Mouse (Mus musculus): ENCODE results near the gene Ftl1. TPM values are rescaled to one million over a fixed set of nuclear protein-coding genes. Genes with fewer than 3 reads are reported as not detected.
"Not testable (repeated sequence)": the region's sequence is repeated elsewhere in the genome, so short reads cannot be mapped to it uniquely, and the experiment has no call there.

Gene Ftl1
- polyA plus RNA-seq, 1 experiment from 2014 or later = 3,941 TPM

DNA sequence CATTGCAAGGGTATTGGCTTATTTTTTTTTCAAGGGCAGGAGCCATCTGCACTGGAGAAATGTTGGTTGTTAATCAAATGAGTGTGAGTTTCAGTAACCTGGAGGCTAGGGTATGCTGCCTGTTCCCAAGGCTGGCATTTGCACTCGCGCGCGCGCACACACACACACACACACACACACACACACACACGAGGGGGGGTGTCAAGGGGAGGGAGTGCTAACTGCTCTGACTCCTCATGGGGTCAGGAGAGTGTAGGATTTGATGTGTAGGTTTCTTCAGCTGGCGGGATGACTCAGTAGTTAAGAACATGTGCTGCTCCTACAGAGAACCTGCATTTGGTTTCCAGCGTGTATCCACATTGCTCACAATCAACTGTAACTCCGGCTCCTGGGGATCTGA, 31.1 kb upstream of the Ftl1 start:
- H3K4me1 ChIP-seq (ENCODE audit: control insufficient read depth, insufficient read depth, low read length) = 0 out of 2 replicates have a peak, but pooled peaks cover 17% of the 10 kb centered on the region
- H3K27ac ChIP-seq (ENCODE audit: low read depth, low read length) = no peak overlapping the region
- peaks cover 37% of the 10 kb centered on the region for H3K36me3 ChIP-seq (ENCODE audit: control insufficient read depth, insufficient read depth, low read length)
- 16% methylated on average over 9 of the region's 9 CpGs for WGBS
- no peak overlapping the region for H3K4me2 ChIP-seq (replicated peaks; ENCODE audit: low read depth, low read length)
- no peaks in the 10 kb centered on the region for H3K9me3 ChIP-seq (ENCODE audit: control insufficient read depth, low read length)
- ATAC-seq (ENCODE audit: low FRiP score, low TSS enrichment) = peak; percentile 55
- H3K9ac ChIP-seq (ENCODE audit: low read depth, low read length) = no peak overlapping the region
- H3K4me3 ChIP-seq (ENCODE audit: low read length) = no peak overlapping the region
- no peaks in the 10 kb centered on the region for H3K27me3 ChIP-seq (ENCODE audit: control insufficient read depth, insufficient read depth, low read length)

DNA sequence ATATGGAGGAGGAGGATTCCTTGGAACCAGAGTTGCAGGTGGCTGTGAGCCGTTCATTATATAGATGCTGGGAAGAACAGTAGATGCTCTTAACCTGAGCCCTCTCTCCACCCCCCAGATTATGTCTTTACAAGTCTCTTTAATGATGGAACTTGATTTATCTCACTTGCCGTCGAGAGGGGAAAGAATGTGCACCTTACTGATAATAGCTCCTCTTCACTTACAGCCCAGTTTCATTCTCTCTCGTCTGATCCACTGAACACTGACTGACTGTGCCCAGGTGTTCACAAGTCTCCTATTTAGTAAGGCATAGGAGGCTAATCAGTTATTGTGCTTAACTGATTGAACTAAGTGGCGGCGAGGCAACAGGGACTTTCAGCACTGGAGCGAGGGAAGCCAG, 29.9 kb upstream of the Ftl1 start:
- H3K27ac ChIP-seq (ENCODE audit: low read depth, low read length) = no peak overlapping the region
- WGBS = 62% methylated on average over 7 of the region's 7 CpGs
- no peak overlapping the region for H3K4me3 ChIP-seq (ENCODE audit: low read length)
- no peak overlapping the region for H3K9ac ChIP-seq (ENCODE audit: low read depth, low read length)
- no peak overlapping the region for H3K4me2 ChIP-seq (replicated peaks; ENCODE audit: low read depth, low read length)
- 0 out of 2 replicates have a peak, but pooled peaks cover 17% of the 10 kb centered on the region for H3K4me1 ChIP-seq (ENCODE audit: control insufficient read depth, insufficient read depth, low read length)
- peaks cover 25% of the 10 kb centered on the region for H3K36me3 ChIP-seq (ENCODE audit: control insufficient read depth, insufficient read depth, low read length)
- no peaks in the 10 kb centered on the region for H3K9me3 ChIP-seq (ENCODE audit: control insufficient read depth, low read length)
- no peak for ATAC-seq (ENCODE audit: low FRiP score, low TSS enrichment)
- H3K27me3 ChIP-seq (ENCODE audit: control insufficient read depth, insufficient read depth, low read length) = no peaks in the 10 kb centered on the region

GRCm38 (mm10) chr7:45488293-45489204, 28.9 kb upstream of the Ftl1 start, which contains the start of gene Dhdh:
Dhdh (minus strand) TSS chr7:45488805.
- Histone ChIP-seq H3K4me1 (ENCODE audit: control insufficient read depth, insufficient read depth, low read length) (0 out of 2 replicates have a peak, but pooled peaks cover 17% of the 10 kb centered on the region), H3K9ac (ENCODE audit: low read depth, low read length) (peak within 1 kb of the TSS; percentile 61), H3K27me3 (ENCODE audit: control insufficient read depth, insufficient read depth, low read length) (no peaks in the 10 kb centered on the region), H3K9me3 (ENCODE audit: control insufficient read depth, low read length) (no peaks in the 10 kb centered on the region), H3K4me3 (ENCODE audit: low read length) (peak within 1 kb of the TSS; percentile 39), H3K27ac (ENCODE audit: low read depth, low read length) (peak within 1 kb of the TSS; percentile 59; the same call in 1 of the 2 replicates), H3K4me2 (replicated peaks; ENCODE audit: low read depth, low read length) (peak within 1 kb of the TSS; percentile 72), H3K36me3 (ENCODE audit: control insufficient read depth, insufficient read depth, low read length) (peaks cover 15% of the 10 kb centered on the region; the same call in 1 of the 2 replicates)
- ATAC-seq (ENCODE audit: low FRiP score, low TSS enrichment) = peak; percentile 44
- WGBS = 11% methylated on average over 37 of the region's 38 CpGs

DNA sequence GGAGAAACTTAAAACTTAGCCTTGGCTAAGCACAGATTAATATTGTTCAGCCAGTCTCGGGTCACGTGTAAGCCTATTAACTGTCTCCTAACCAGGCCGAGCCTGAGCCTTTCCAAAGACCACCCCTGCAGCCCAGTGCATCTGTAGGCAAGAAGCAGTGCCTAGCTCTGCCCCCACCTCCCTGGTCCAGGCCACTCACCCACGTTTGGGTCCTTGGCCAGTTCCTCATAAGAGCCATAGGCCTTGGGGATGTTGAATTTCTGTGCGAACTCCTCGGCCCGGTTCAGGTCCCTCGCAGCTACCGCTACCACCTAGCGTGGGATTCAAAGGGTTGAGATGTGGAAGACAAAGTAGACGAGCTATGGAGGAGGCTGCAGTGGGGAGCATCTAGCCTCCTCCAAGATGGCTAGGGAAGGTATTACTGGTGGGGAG, 28.2 kb upstream of the Ftl1 start:
- peak overlapping the region; percentile 59; the same call in 1 of the 2 replicates for H3K27ac ChIP-seq (ENCODE audit: low read depth, low read length)
- 34% methylated on average over 11 of the region's 11 CpGs for WGBS
- peak; percentile 11; the same call in 1 of the 2 replicates for ATAC-seq (ENCODE audit: low FRiP score, low TSS enrichment)
- no peaks in the 10 kb centered on the region for H3K9me3 ChIP-seq (ENCODE audit: control insufficient read depth, low read length)
- H3K27me3 ChIP-seq (ENCODE audit: control insufficient read depth, insufficient read depth, low read length) = no peaks in the 10 kb centered on the region
- H3K4me1 ChIP-seq (ENCODE audit: control insufficient read depth, insufficient read depth, low read length) = 0 out of 2 replicates have a peak, but pooled peaks cover 17% of the 10 kb centered on the region
- H3K4me2 ChIP-seq (replicated peaks; ENCODE audit: low read depth, low read length) = peak overlapping the region; percentile 72
- H3K9ac ChIP-seq (ENCODE audit: low read depth, low read length) = peak overlapping the region; percentile 61; the same call in 1 of the 2 replicates
- peaks cover 8% of the 10 kb centered on the region; the same call in 1 of the 2 replicates for H3K36me3 ChIP-seq (ENCODE audit: control insufficient read depth, insufficient read depth, low read length)
- H3K4me3 ChIP-seq (ENCODE audit: low read length) = peak overlapping the region; percentile 39

DNA sequence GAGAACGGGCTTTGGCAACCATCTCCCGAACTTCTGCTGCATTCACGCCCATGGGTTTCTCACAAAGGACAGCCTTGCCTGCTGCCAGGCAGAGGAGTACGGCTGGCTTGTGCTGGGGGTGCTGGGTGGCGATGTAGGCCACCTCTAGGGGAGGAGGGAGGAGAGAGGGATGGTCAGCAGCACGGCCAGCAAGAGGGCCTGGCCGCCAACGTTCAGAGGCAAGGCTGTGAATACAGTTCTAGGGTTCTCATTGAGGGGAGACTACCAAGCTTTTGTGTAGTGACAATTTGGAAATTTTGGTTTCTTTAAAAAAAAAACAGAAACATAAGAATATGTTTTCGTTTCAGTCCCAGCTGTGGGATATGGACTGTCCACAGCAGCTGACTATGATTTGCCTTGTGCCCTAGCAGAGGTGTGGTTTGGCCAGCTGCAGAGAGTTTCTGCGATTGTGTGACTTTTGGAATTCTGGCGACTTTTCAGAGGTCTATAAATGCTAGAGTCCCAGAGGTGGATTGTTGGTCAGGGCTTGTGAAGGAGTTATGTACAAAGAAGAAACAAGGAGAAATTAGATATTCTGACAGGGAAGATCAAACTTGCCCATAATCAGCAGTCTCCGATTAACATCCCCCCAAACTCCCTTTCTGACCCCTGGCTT, 27.2 kb upstream of the Ftl1 start, which contains the start of gene Gm45808:
Gene Gm45808, minus strand, starts transcription at position 51 of the 655 bp plus-strand sequence.
- no peak for ATAC-seq (ENCODE audit: low FRiP score, low TSS enrichment)
- Histone ChIP-seq H3K4me1 (ENCODE audit: control insufficient read depth, insufficient read depth, low read length) (0 out of 2 replicates have a peak, but pooled peaks cover 17% of the 10 kb centered on the region), H3K27me3 (ENCODE audit: control insufficient read depth, insufficient read depth, low read length) (no peaks in the 10 kb centered on the region), H3K4me2 (replicated peaks; ENCODE audit: low read depth, low read length) (no peak within 1 kb of the TSS), H3K9me3 (ENCODE audit: control insufficient read depth, low read length) (no peaks in the 10 kb centered on the region), H3K9ac (ENCODE audit: low read depth, low read length) (no peak within 1 kb of the TSS), H3K4me3 (ENCODE audit: low read length) (no peak within 1 kb of the TSS), H3K27ac (ENCODE audit: low read depth, low read length) (no peak within 1 kb of the TSS), H3K36me3 (ENCODE audit: control insufficient read depth, insufficient read depth, low read length) (0 out of 2 replicates have a peak, but pooled peaks cover under 1% of the 10 kb centered on the region)
- 85% methylated on average over 12 of the region's 12 CpGs for WGBS

DNA sequence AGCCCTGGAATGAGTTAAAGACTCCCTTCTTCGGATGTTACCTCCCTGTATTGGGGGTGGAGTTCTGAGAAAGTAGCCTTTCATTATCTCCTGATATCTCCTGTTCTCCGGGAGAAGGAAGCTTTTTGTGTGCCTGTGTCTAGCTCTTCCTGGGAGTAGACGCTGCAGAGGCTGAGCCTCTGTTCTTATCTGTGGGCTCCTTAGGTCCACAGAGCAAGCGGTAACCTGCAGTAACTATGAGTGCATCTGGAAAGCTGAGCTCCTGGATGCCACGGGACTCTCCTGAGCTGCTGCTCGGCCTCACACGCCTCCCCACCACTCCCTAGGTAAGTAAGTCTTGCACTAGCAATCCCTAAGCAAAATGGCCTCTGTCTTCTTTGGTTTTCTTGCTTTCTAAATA, 26.5 kb upstream of the Ftl1 start:
- H3K27ac ChIP-seq (ENCODE audit: low read depth, low read length) = no peak overlapping the region
- ATAC-seq (ENCODE audit: low FRiP score, low TSS enrichment) = no peak
- H3K9me3 ChIP-seq (ENCODE audit: control insufficient read depth, low read length) = no peaks in the 10 kb centered on the region
- H3K9ac ChIP-seq (ENCODE audit: low read depth, low read length) = no peak overlapping the region
- no peaks in the 10 kb centered on the region for H3K36me3 ChIP-seq (ENCODE audit: control insufficient read depth, insufficient read depth, low read length)
- H3K4me2 ChIP-seq (replicated peaks; ENCODE audit: low read depth, low read length) = no peak overlapping the region
- H3K27me3 ChIP-seq (ENCODE audit: control insufficient read depth, insufficient read depth, low read length) = no peaks in the 10 kb centered on the region
- 0 out of 2 replicates have a peak, but pooled peaks cover 12% of the 10 kb centered on the region for H3K4me1 ChIP-seq (ENCODE audit: control insufficient read depth, insufficient read depth, low read length)
- 73% methylated on average over 7 of the region's 7 CpGs for WGBS
- no peak overlapping the region for H3K4me3 ChIP-seq (ENCODE audit: low read length)

- not testable (repeated sequence) for H3K4me1 ChIP-seq (ENCODE audit: control insufficient read depth, insufficient read depth, low read length); H3K4me3 ChIP-seq (ENCODE audit: low read length); ATAC-seq (ENCODE audit: low FRiP score, low TSS enrichment); H3K9ac ChIP-seq (ENCODE audit: low read depth, low read length); H3K9me3 ChIP-seq (ENCODE audit: control insufficient read depth, low read length); H3K36me3 ChIP-seq (ENCODE audit: control insufficient read depth, insufficient read depth, low read length); H3K4me2 ChIP-seq (replicated peaks; ENCODE audit: low read depth, low read length); H3K27me3 ChIP-seq (ENCODE audit: control insufficient read depth, insufficient read depth, low read length); H3K27ac ChIP-seq (ENCODE audit: low read depth, low read length)
- 91% methylated on average over 5 of the region's 5 CpGs for WGBS
Measured at GRCm38 (mm10) chr7:45484985-45485384, 25.3 kb upstream of the Ftl1 start.

DNA sequence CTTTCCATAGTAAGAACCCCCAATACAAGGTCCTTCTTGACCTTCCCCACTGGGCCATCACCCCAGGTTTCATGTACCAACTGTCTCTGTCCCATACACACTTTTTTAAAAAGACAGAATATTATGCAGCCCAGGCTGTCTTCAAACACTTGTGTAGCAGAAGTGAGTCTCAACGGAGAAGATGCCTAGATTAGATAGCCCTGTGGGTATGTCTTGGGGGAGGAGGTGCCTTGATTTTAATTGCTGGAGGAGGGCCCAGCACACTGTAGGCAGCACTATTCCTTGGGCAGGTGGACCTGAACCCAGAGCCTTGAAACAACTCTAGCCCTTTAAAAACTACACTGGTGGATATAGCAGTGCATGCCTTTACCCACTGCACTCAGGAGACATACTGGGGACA, 22.5 kb upstream of the Ftl1 start:
- WGBS = 91% methylated on average over 1 of the region's 1 CpGs
- ATAC-seq (ENCODE audit: low FRiP score, low TSS enrichment) = no peak; the same call in 1 of the 2 replicates

More for the DNA sequence above, 22.5 kb upstream of the Ftl1 start:
- no peak overlapping the region for H3K27ac ChIP-seq (ENCODE audit: low read depth, low read length)
- H3K4me3 ChIP-seq (ENCODE audit: low read length) = no peak overlapping the region
- no peak overlapping the region for H3K9ac ChIP-seq (ENCODE audit: low read depth, low read length)
- no peaks in the 10 kb centered on the region for H3K9me3 ChIP-seq (ENCODE audit: control insufficient read depth, low read length)
- no peaks in the 10 kb centered on the region for H3K36me3 ChIP-seq (ENCODE audit: control insufficient read depth, insufficient read depth, low read length)
- no peak overlapping the region for H3K4me2 ChIP-seq (replicated peaks; ENCODE audit: low read depth, low read length)
- 0 out of 2 replicates have a peak, but pooled peaks cover 2% of the 10 kb centered on the region for H3K4me1 ChIP-seq (ENCODE audit: control insufficient read depth, insufficient read depth, low read length)
- H3K27me3 ChIP-seq (ENCODE audit: control insufficient read depth, insufficient read depth, low read length) = no peaks in the 10 kb centered on the region
